Mouse (Mus musculus): ENCODE measurements at regions not wholly inside any gene's neighbourhood (a gene's known extent, or its start where the extent isn't known, plus 50 kb on each side); places are given as distances from the start of the nearest gene placed in this dataset.

DNA sequence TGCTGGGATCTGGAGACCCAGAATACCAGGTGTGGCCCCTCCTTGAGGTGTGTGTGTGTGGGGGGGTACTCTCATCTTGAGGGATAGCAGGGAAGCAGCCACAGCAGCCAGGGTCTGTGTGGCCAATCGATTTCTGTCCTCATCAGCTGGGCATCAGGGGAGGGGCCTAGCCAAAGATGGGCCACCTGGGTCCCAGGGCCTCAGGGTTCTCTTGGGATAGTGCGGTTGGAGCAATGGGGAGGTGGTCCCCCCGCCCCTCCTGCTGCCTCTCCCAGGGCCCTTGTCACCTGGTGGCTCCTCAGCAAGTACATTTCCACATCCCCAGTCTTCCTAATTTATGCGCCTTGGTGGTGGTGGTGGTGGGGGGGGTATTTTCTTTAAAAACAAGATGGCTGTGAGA lies 55.4 kb downstream of the Uncx start:
- DNase-seq = no peak

DNA sequence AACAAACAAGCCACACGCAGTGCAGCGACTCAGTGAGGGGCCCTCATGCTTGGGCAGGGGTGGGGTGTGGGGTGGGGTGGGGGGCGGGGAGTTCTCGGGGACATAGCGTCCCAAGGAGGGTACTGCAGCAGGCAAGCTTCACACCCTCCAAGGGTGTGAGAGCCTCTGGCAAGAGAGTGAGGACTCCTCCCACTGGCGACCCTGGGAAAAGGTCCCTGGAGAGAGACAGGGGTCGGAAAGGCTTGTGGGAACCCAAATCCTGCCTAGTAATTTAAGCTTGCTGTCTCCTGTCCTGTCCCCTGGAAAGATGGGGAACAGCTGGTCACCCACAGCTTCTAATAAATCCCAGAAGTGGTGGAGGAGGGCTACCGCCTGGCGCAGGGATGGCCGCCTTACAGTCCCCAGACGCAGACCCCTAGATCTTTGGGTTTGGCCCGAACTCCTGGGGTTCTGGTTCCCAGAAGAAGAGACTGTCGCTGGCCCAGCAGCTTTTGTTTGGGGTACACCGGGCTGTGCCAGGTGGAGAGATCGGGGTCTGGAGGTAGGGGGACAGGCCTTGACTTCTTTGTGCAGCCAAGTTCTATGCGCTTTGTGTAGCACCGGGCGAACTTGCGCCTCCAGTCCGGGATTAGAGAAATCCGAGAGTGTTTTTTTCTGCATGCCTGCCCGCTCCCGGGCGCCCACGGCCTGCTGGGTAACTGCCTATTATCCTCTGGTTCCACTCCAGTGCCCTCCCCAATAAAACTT lies 56.1 kb downstream of the Uncx start:
- peak; percentile 3 for DNase-seq

DNA sequence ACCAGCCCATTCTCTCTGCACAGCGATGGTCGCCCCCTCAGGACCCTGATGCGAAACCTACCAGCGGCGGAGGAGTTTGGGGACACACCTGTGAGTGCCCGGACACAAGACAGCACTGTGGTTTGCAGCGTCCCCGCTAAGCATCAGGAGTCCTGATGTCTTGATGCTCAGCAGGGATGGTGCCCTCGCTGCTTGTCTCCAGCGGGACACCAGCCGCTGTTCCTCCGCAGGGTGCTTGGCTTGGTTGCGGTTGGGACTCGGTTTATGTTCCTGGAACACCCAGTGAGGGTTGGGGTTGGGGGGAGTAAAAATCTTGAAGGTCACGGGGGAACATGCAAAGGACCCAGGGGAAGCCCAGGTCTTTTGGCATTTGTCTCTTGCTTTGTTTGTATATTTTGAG lies 56.9 kb downstream of the Uncx start:
- no peak for DNase-seq

DNA sequence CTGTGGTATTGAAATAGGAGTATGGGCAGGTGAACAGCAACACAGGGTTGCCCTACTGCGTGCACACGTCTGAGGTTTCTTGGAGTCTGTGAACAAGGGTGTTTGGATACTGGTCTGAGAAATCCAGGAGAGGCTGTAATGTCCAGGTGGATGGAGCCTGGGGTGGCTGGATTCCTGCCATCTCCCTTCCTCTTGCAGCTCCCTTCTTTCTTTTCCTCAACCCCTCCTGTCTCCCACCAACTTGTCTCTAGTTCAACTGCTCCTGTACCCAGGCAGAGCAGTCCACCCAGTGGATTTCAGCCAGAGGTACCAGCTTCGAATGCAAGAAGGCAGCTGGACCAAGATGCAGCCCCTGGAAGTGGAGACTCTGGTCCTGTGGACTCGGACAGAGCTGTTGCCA lies 59.6 kb downstream of the Uncx start:
- DNase-seq = no peak

DNA sequence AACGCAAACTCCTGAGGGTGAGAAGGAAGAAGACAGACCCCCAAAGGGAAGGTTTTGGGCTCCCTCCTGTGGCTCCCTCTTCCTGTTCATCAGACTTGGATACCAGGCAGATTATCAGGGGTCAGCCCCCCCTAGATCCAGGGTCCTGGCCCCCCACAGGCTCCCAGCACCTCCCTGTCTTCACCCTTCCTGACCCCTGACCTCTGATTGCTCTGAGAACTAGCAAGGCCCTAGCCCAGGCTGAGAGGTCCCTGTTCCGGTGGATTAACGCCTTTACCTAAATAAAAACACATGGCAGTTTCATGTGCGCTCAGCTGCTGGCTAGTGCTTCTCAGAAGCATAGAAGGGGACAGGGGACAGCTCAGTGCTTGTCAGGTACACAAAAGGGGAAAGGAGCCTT lies 60.2 kb downstream of the Uncx start:
- no peak for DNase-seq

DNA sequence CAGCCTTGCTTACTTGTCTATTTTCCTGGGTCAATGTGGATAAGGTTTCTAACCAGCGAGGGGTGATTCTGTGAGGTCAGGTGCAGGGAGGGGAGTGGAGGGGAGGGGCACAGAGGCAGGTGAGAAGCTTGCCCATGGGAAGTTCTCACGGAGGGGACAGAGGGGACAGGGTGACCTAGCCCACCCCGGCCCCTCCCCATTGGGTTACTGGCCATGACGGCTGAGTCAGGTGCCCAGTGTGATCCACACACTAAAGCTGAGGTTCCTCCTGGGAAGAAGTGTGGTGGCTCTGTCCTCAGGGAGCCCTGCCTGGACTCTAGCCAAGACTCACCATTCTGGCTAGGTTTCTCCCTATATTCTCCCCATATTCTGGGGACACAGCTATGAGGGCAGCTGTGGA lies 61.0 kb downstream of the Uncx start:
- DNase-seq = no peak

DNA sequence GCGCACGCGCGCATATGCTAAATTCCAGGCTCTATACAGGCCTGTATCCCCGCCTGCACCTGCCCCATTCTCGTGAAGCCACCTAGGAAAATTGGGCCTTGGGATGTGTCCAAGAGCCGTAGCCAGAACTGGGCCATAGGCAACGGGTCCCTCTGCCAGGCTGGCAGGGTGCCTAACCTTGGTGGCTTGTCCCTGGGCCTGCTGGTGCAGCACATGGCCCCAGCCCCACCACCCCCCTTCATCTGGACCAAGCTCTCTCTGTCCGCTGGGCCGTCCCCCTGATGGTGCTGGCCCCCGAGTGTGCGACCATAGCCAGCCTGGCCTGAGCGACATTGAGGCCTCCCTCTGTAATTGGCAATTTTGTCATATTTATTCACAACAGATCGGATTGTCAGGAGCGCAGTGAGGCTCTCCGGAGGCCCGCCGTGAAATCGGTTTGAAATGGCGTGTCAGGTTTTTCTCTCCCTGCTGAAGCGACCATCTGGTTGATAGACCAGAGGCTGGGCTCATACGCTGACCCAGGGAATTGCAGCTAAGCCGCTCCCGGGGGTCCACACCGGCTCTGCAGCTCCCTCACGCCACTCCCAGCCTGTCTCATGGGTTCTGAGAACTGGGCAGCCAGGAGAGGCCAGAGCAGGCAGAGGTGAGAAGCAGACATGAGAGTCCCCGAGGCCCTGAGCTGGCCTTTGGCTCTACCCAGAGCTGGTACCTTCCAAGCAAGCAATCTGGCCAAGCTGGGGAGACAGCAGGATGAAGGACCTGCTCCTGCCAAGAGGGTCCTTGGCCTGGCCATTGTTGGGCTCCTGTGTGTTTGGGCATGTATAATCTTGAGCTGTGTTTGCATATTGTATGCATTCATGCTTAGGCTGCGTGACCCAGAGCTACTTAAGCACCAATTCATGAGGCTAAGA lies 67.6 kb downstream of the Uncx start:
- DNase-seq = no peak

DNA sequence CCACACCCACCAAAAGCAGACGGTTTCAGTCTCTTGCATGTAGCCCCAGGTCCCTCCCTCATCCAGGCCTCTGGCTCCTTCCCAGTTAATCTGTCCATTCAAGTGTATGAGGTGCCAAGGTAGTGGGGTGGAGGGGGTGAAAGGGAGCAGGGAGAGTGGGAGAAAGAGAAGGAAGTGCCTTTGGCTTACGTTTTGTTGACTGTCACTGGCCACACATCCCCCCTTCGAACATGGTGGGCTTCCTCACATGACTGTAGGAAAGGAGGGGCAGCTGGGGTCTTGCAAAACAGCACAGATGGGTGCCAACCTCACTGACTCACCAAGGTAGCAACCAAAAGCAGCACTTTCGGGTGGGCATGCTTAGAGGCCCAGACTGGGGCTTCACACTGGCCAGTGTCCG lies 68.9 kb downstream of the Uncx start:
- no peak for DNase-seq

DNA sequence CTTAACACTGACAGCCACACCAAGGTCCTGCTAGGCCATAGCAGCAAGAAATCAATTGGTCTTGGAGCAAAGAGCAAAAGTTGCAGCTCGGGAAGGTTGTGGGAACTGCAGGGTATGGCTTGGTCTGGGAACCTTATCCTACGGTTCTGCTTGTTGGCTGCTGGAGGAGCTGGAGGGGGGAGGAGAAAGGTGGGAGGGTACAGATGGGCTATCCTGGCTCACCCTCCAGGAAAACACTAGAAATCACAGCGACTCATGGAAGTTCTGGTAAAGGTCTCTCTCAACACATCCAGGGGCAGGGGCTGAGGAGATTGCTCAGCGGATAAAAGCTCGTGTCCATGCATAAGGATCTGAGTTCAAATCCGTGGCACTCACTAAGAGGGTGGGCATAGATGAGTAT lies 69.4 kb downstream of the Uncx start:
- no peak for DNase-seq

DNA sequence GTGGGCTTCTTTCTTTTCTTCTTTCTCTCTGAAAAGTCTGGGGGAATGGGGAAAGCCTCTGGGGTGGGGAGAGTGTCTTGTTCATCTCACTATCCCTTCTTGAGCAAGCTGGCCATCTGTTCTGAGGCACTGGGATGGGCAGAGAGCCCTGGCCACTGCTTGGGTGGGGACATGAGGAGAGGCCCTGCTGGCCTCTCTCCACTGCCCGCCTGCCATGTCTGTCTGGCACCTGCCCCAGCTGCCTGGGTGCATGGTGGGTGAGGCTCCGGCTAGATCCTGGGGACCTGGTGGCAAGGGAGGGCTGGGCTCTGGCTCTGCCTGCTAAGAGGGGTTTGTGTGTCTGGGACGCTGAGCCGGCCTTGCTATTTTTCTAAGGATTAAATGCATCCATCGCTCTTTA lies 70.3 kb downstream of the Uncx start:
- DNase-seq = no peak

DNA sequence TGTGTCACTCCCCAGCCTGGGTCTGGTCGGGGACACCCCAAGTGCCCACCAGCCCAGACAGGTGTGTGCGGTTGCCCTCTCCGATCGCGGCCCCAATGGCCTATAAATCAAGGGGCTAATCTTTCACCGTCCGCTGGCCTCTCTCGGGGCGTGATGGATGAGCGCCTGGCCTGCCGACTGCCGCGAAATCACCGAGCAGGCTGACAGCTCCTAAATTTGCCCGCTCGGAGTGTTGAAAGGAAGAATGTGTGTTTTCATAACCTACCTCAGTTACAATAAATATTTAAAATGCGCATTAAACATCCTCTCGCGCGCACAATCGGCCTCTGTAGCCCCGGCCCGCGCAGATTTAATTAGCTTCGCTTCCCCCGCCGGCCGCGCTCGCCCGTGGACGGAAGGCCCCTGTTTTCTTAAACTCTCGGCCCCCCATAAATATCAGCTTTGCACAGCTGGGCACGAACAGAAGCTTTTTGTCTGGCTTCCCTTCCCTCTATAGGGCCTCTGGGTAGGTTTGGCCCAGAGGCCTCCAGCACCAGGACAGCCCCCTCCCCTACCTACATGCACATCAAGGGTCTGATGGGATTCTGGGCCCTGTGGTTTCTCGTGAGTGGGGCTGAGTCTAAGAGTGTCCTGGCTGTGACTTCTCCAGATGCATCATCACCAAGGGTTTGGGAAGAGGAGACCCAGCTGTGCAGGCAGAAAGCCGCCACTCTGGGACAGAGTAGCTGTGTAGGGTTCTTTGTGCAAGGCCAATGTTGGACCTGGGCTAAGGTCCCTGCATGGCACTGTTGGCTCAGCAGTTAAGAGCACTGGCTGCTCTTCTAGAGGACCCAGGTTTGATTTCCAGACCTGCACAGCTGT lies 76.2 kb downstream of the Uncx start:
- DNase-seq = no peak

DNA sequence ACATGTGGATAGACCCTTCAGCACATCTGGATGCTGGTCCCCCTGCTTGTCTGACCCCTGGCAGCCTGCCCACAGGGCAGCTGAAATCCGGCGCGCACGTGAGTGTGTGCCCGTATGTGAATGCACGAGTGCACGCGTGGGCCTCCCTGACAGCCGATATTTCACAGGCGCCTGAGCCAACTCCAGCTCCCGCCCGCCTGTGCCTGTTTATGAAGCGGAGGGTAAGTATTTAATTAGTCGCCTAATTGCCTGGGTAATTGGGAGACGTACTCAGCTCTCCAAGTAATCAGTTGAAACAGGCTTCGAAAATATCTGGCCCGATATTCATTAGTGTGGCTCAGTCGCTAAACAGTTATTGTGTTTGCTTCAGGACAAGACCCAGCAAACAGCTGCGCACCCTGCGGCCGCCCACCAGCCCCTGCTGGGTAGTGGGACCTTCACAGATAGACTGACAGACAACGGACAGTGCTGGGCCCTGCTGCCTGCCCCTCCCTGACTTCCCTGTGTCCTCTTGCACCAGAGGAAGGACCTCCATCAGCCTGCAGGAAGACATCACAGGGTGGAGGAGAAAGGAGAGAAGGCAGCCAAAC lies 82.7 kb downstream of the Uncx start:
- DNase-seq = no peak

DNA sequence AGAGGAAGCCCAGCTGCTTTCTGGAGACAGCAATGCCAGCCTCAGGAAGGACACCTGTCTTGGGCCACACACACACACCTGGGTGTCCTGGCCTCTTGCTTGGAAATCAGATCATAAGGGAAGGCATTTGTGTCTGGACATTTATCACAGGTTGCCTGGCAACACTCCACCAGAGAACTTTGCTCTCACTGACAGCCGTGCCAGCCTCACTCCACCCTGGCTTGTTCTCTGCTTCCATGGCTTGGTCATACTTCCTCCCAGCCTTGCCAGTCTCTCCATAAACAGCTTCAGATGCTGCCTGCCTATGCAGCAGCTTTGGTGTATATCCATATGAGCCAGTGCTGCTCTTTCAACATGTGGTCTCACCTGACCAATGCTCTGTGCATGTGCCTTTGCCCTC lies 84.3 kb downstream of the Uncx start:
- no peak for DNase-seq

DNA sequence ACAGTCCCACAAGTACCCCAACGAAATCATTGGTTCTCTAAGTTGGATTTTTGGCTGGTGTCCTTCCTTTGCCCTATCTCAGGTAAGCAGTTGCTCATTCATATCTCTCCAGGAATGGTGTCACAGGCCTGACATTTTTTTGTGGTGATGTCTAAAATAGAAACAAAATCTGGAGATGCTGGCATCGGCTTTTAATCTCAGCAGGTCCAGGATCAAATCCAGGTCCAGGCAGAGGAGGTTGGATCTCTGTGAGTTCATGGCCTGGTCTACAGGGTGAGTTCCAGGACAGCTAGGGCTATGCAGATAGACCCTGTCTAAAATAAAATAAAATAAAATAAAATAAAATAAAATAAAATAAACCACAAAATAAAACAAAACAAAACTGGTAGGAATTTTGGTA lies 93.7 kb downstream of the Uncx start:
- DNase-seq = no peak

DNA sequence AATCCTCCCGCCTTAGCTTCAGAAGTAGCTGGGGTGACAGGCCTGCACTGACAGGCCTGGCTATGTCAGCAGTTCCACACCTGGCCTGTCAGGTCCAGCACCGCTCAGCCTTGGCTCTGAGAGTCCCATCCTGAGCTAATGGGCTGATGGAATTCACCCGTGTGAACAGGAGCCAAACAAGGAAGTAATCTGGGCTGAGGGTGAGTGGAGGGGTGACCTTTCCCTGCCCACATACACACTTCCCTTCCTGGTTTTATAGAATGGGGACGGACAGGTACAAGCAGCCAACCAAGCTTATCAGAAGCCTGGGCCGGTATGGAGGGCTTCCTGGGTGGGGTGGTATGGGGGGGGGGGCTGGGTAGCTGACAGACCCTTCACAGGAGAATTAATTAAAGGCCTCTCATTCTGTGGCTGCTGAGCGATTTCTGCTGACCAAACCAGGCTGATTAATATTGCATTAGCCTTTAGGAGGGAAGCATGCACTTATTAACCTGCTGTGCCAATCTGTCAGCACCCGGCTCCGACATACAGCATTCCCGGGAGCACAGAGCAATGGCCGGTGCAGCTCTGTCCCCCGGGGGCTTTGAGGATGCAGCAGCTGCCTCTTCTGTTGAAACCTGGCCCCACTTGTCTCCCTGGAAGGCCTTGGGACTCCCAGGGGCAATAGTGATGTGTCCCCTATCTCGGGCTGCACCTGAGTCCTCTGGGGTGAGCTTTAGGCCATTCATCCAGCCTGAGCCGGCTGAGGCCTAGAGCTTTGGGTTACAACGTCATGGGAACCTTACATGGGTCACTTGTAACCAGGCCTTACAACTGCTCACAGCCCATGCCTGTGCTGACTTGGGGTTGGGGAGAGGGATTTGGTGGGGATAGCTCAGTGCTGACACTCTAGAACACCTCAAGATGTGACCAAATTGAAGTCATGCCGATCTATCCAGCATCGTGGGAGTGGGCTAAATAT lies 95.2 kb downstream of the Micall2 start:
- DNase-seq = no peak

DNA sequence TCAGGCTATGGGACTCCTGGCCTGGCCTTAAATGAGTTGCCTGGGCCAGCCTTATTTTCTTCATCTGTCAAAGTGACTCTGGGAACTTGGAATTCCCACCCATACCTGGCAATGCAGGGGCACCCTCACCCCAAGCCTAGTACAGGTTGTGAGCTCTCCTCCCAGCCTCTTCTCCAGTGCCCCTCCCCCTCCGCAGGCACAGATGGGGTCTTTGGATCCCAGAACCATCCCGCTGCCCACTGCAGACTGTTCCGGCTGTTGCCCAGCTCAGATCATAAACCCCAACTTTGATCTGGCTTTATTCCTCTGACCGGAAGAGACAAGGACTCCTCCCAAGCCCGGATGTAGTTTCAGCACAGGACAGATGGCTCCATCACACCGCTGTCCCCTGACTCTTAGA lies 91.3 kb downstream of the Micall2 start:
- no peak for DNase-seq

DNA sequence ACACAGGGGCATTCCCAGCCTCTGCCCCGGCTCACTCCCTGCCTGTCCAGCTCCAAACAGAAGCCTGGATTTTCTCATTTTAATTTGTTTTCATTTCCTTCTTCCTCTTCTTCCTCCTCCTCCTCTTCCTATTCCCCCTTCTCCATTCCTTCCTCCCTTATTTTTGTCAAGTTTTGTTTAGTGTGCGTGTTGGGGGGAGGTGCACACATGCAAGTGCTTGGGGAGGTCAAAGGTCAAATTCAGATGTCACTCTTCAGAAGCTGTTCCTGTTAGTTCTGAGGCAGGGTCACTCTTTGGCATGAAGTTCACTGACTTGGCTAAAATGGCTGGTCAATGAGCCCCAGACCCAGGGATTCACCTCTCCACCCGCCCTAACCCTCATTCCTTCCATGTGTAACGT lies 85.1 kb downstream of the Micall2 start:
- no peak for DNase-seq
